Comparison of ENCODE assay signal across 26 mouse cellular contexts in genomic region chr4:69611681-69612300, GRCm38 (mm10).
DNase-seq lines count a peak whose midpoint lies in the region; ATAC-seq and TF ChIP-seq lines count a peak whose summit lies in the region.
"Had no signal": no experiment of that assay in that cellular context is flagged by ENCODE, and none has a peak within 500 bp of the region (broad histone marks: within the 10 kb centered on the region; RNA-seq: fewer than 3 reads in every experiment).

No protein-coding gene starts in this region.

- TF ChIP-seq EP300 in lung, postnatal 0 days (IDR thresholded peaks at IDR 0.05), result no peak; the same call in 1 of the 2 replicates

- H3K9ac ChIP-seq in forebrain, embryonic 16.5 days (replicated peaks; ENCODE audit: low read depth, low read length), result no peak overlapping the region
- H3K9ac ChIP-seq in forebrain, embryonic 13.5 days, result no peak overlapping the region
- no peak overlapping the region for H3K9ac ChIP-seq in lung, postnatal 0 days (replicated peaks; ENCODE audit: low read depth)
- H3K9ac ChIP-seq in stomach, embryonic 16.5 days (ENCODE audit: low read length), result no peak overlapping the region
- H3K9ac ChIP-seq: embryonic facial prominence, embryonic 15.5 days; hindbrain, embryonic 12.5 days; liver, embryonic 12.5 days; liver, postnatal 0 days had no signal

- H3K4me3 ChIP-seq in forebrain, embryonic 16.5 days (replicated peaks; ENCODE audit: low read length), result no peak overlapping the region
- no peak overlapping the region for H3K4me3 ChIP-seq in forebrain, embryonic 13.5 days
- H3K4me3 ChIP-seq in left cerebral cortex, adult 2 months, result no peak overlapping the region
- no peak overlapping the region for H3K4me3 ChIP-seq in lung, postnatal 0 days (ENCODE audit: low read depth, low read length)
- no peak overlapping the region for H3K4me3 ChIP-seq in stomach, embryonic 16.5 days (replicated peaks; ENCODE audit: low read length)
- H3K4me3 ChIP-seq: embryonic facial prominence, embryonic 10.5 days; embryonic facial prominence, embryonic 15.5 days; hindbrain, embryonic 12.5 days; liver, embryonic 12.5 days had no signal

- no peaks in the 10 kb centered on the region for H3K9me3 ChIP-seq in forebrain, embryonic 16.5 days (ENCODE audit: control insufficient read depth, low read length)
- H3K9me3 ChIP-seq in forebrain, embryonic 13.5 days (replicated peaks), result no peaks in the 10 kb centered on the region
- H3K9me3 ChIP-seq in lung, postnatal 0 days (ENCODE audit: low read length), result no peaks in the 10 kb centered on the region
- no peaks in the 10 kb centered on the region for H3K9me3 ChIP-seq in stomach, embryonic 16.5 days (replicated peaks; ENCODE audit: control insufficient read depth, low read length)
- H3K9me3 ChIP-seq: embryonic facial prominence, embryonic 10.5 days; embryonic facial prominence, embryonic 15.5 days; G1E; hindbrain, embryonic 12.5 days; liver, embryonic 12.5 days had no signal

- TF ChIP-seq CTCF in left cerebral cortex, adult 2 months (IDR thresholded peaks at IDR 0.05), result no peak
- TF ChIP-seq CTCF in lung, postnatal 0 days (IDR thresholded peaks at IDR 0.05), result no peak

- H3K4me2 ChIP-seq in forebrain, embryonic 16.5 days (ENCODE audit: low read length), result no peak overlapping the region
- no peak overlapping the region for H3K4me2 ChIP-seq in forebrain, embryonic 13.5 days
- no peak overlapping the region for H3K4me2 ChIP-seq in lung, postnatal 0 days (replicated peaks; ENCODE audit: low read depth, low read length)
- no peak overlapping the region for H3K4me2 ChIP-seq in stomach, embryonic 16.5 days (ENCODE audit: low read depth, low read length)
- H3K4me2 ChIP-seq: embryonic facial prominence, embryonic 15.5 days; hindbrain, embryonic 12.5 days; liver, embryonic 12.5 days had no signal

- H3K27ac ChIP-seq in forebrain, embryonic 16.5 days (ENCODE audit: low read length), result no peak overlapping the region
- no peak overlapping the region for H3K27ac ChIP-seq in forebrain, embryonic 13.5 days
- H3K27ac ChIP-seq in left cerebral cortex, adult 2 months, result peak overlapping the region; percentile 68; the same call in 1 of the 2 replicates
- no peak overlapping the region for H3K27ac ChIP-seq in lung, postnatal 0 days (ENCODE audit: low read length)
- no peak overlapping the region for H3K27ac ChIP-seq in stomach, embryonic 16.5 days (ENCODE audit: low read length)
- H3K27ac ChIP-seq: embryonic facial prominence, embryonic 10.5 days; embryonic facial prominence, embryonic 15.5 days; hindbrain, embryonic 12.5 days; hindbrain, postnatal 0 days; liver, embryonic 12.5 days had no signal

- DNase-seq in left cerebral cortex, adult 2 months (ENCODE audit: extremely low spot score in 1 of 2, low spot score in 2 of 2), result no peak
- DNase-seq in left cerebral cortex, adult 11 months (ENCODE audit: low spot score), result no peak
- peak; percentile 43 for DNase-seq in lung, postnatal 0 days (ENCODE audit: low spot score)
- no peak for DNase-seq in lung, postnatal 14 days
- DNase-seq: adrenal gland, adult 8-10 months; cerebellum, adult 8-10 months; cerebellum, postnatal 25 days; gastrocnemius, postnatal 14 days; kidney, adult 9 months; kidney, postnatal 14 days; layer of hippocampus, adult 9-11 months; liver, postnatal 0 days; midbrain, embryonic 14.5 days; right cerebral cortex, postnatal 4 days; thymus, postnatal 14 days had no signal

- H3K4me1 ChIP-seq in forebrain, embryonic 16.5 days (replicated peaks; ENCODE audit: control insufficient read depth, insufficient read depth, low read length), result no peaks in the 10 kb centered on the region
- H3K4me1 ChIP-seq in forebrain, embryonic 13.5 days, result no peaks in the 10 kb centered on the region
- no peaks in the 10 kb centered on the region for H3K4me1 ChIP-seq in lung, postnatal 0 days (ENCODE audit: insufficient read depth, low read depth, low read length)
- H3K4me1 ChIP-seq in stomach, embryonic 16.5 days (ENCODE audit: control insufficient read depth, insufficient read depth, low read length), result no peaks in the 10 kb centered on the region
- H3K4me1 ChIP-seq: embryonic facial prominence, embryonic 10.5 days; embryonic facial prominence, embryonic 15.5 days; hindbrain, embryonic 12.5 days; liver, embryonic 12.5 days had no signal

- 0 out of 2 replicates have a peak, but pooled peaks have one; percentile 31 for ATAC-seq in forebrain, embryonic 16.5 days
- ATAC-seq in forebrain, embryonic 13.5 days, result no peak
- ATAC-seq in lung, postnatal 0 days, result peak; percentile 65
- ATAC-seq in stomach, embryonic 16.5 days (ENCODE audit: insufficient read depth, low FRiP score), result 0 out of 2 replicates have a peak, but pooled peaks have one; percentile 47
- ATAC-seq: forebrain, embryonic 14.5 days; hindbrain, postnatal 0 days; intestine, postnatal 0 days; liver, embryonic 12.5 days; liver, postnatal 0 days had no signal

- intact Hi-C loops in left cerebral cortex, adult 2 months (cut with DNase I), result loop anchor here (5.0 kb wide), 1 partner anchor 141 kb away; no protein-coding TSS in a partner anchor

- WGBS in forebrain, embryonic 16.5 days, result 70% methylated on average over 5 of the region's 5 CpGs
- 83% methylated on average over 5 of the region's 5 CpGs for WGBS in forebrain, embryonic 13.5 days
- WGBS in lung, postnatal 0 days, result 39% methylated on average over 5 of the region's 5 CpGs
- WGBS in stomach, embryonic 16.5 days, result 40% methylated on average over 5 of the region's 5 CpGs

- no peaks in the 10 kb centered on the region for H3K27me3 ChIP-seq in forebrain, embryonic 16.5 days (replicated peaks; ENCODE audit: control insufficient read depth, insufficient read depth, low read length)
- H3K27me3 ChIP-seq in forebrain, embryonic 13.5 days, result no peaks in the 10 kb centered on the region
- H3K27me3 ChIP-seq in lung, postnatal 0 days (replicated peaks; ENCODE audit: insufficient read depth, low read length), result no peaks in the 10 kb centered on the region
- no peaks in the 10 kb centered on the region for H3K27me3 ChIP-seq in stomach, embryonic 16.5 days (ENCODE audit: control insufficient read depth, insufficient read depth, low read length)
- H3K27me3 ChIP-seq: embryonic facial prominence, embryonic 15.5 days; hindbrain, embryonic 12.5 days; liver, embryonic 12.5 days had no signal

- no peaks in the 10 kb centered on the region for H3K36me3 ChIP-seq in forebrain, embryonic 16.5 days (ENCODE audit: control insufficient read depth, insufficient read depth)
- no peaks in the 10 kb centered on the region for H3K36me3 ChIP-seq in forebrain, embryonic 13.5 days (ENCODE audit: poor library complexity, severe bottlenecking)
- no peaks in the 10 kb centered on the region for H3K36me3 ChIP-seq in lung, postnatal 0 days (ENCODE audit: insufficient read depth, low read length)
- no peaks in the 10 kb centered on the region for H3K36me3 ChIP-seq in stomach, embryonic 16.5 days (ENCODE audit: control insufficient read depth, insufficient read depth, low read length)
- H3K36me3 ChIP-seq: embryonic facial prominence, embryonic 10.5 days; embryonic facial prominence, embryonic 15.5 days; G1E; hindbrain, embryonic 12.5 days; liver, embryonic 12.5 days had no signal
